Mouse (Mus musculus): Measurements from ENCODE around the gene Kctd2.

DNA sequence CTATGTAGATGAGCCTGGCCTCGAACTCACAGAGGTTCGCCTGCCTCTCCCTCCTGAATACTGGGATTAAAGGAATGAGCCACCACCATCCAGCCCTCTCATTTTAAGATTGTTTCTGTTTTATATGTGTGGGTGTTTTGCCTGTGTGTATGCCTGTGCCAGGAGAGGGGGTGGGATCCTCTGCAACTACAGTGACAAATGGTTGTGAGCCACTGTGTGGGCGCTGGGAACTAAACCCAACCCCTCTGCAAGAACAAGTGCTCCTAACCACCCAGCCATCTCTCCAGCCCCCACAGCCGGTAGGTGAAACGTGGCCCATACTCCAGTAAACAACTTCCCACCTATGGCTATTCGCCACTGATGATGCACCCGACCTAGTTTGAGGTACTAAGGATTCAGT lies 28.6 kb upstream of the Kctd2 start:
- TF ChIP-seq POLR2A (IDR thresholded peaks at IDR 0.05; ENCODE audit: borderline replicate concordance, extremely low read depth, insufficient read depth, insufficient read length, poor library complexity, severe bottlenecking) (no peak), CTCF (IDR thresholded peaks at IDR 0.05; ENCODE audit: borderline replicate concordance, extremely low read depth, insufficient read depth, insufficient read length) (no peak)
